Mouse (Mus musculus): ENCODE measurements around the gene Sh2b2. TPM values are rescaled to one million over a fixed set of nuclear protein-coding genes. Genes with fewer than 3 reads are reported as not detected.

Gene Sh2b2
- polyA plus RNA-seq, 1 experiment from 2014 or later, result 5.3 TPM

- H3K4me3 ChIP-seq (ENCODE audit: low read length), result peak within 1 kb of the TSS; percentile 97
- no peaks in the 10 kb centered on the region for H3K27me3 ChIP-seq (ENCODE audit: insufficient read depth, low read length)
- H3K9me3 ChIP-seq (ENCODE audit: low read length), result no peaks in the 10 kb centered on the region
- H3K4me2 ChIP-seq (replicated peaks; ENCODE audit: low read depth, low read length), result peak within 1 kb of the TSS; percentile 97
- H3K27ac ChIP-seq (ENCODE audit: low read length), result peak within 1 kb of the TSS; percentile 90
- H3K4me1 ChIP-seq (ENCODE audit: insufficient read depth, low read length), result peaks cover 10% of the 10 kb centered on the region
- H3K36me3 ChIP-seq (ENCODE audit: insufficient read depth, low read length), result peaks cover 28% of the 10 kb centered on the region
- H3K9ac ChIP-seq (replicated peaks; ENCODE audit: low read length), result peak within 1 kb of the TSS; percentile 78
- peak; percentile 89 for ATAC-seq (ENCODE audit: low FRiP score, low TSS enrichment)
- WGBS, result under 1% methylated on average over 62 of the region's 62 CpGs
Measured at GRCm38 (mm10) chr5:136198474-136199391, 47.6 kb downstream of the Sh2b2 start, which contains the start of gene Prkrip1. Prkrip1 (minus strand) TSS chr5:136198963.

GRCm38 (mm10) chr5:136191870-136192269, 54.5 kb downstream of the Sh2b2 start:
- H3K9me3 ChIP-seq (ENCODE audit: low read length), result no peaks in the 10 kb centered on the region
- no peak for ATAC-seq (ENCODE audit: low FRiP score, low TSS enrichment)
- H3K27me3 ChIP-seq (ENCODE audit: insufficient read depth, low read length), result no peaks in the 10 kb centered on the region
- WGBS, result 87% methylated on average over 7 of the region's 7 CpGs
- H3K4me1 ChIP-seq (ENCODE audit: insufficient read depth, low read length), result no peaks in the 10 kb centered on the region
- peaks cover 64% of the 10 kb centered on the region for H3K36me3 ChIP-seq (ENCODE audit: insufficient read depth, low read length)
- no peak overlapping the region for H3K27ac ChIP-seq (ENCODE audit: low read length)
- no peak overlapping the region for H3K4me2 ChIP-seq (replicated peaks; ENCODE audit: low read depth, low read length)
- H3K4me3 ChIP-seq (ENCODE audit: low read length), result no peak overlapping the region
- no peak overlapping the region for H3K9ac ChIP-seq (replicated peaks; ENCODE audit: low read length)

- Histone ChIP-seq H3K27me3 (ENCODE audit: insufficient read depth, low read length) (no peaks in the 10 kb centered on the region), H3K4me2 (replicated peaks; ENCODE audit: low read depth, low read length) (no peak overlapping the region), H3K9me3 (ENCODE audit: low read length) (no peaks in the 10 kb centered on the region), H3K27ac (ENCODE audit: low read length) (no peak overlapping the region), H3K36me3 (ENCODE audit: insufficient read depth, low read length) (peaks cover 56% of the 10 kb centered on the region), H3K4me1 (ENCODE audit: insufficient read depth, low read length) (no peaks in the 10 kb centered on the region), H3K9ac (replicated peaks; ENCODE audit: low read length) (no peak overlapping the region), H3K4me3 (ENCODE audit: low read length) (no peak overlapping the region)
- no peak for ATAC-seq (ENCODE audit: low FRiP score, low TSS enrichment)
- 42% methylated on average over 4 of the region's 4 CpGs for WGBS
Measured at GRCm38 (mm10) chr5:136186723-136187122, 59.6 kb downstream of the Sh2b2 start.

GRCm38 (mm10) chr5:136183766-136184165, 62.6 kb downstream of the Sh2b2 start:
- no peaks in the 10 kb centered on the region for H3K27me3 ChIP-seq (ENCODE audit: insufficient read depth, low read length)
- H3K4me2 ChIP-seq (replicated peaks; ENCODE audit: low read depth, low read length), result no peak overlapping the region
- ATAC-seq (ENCODE audit: low FRiP score, low TSS enrichment), result no peak
- H3K36me3 ChIP-seq (ENCODE audit: insufficient read depth, low read length), result peaks cover 65% of the 10 kb centered on the region
- 89% methylated on average over 7 of the region's 7 CpGs for WGBS
- no peaks in the 10 kb centered on the region for H3K9me3 ChIP-seq (ENCODE audit: low read length)
- no peaks in the 10 kb centered on the region for H3K4me1 ChIP-seq (ENCODE audit: insufficient read depth, low read length)
- H3K27ac ChIP-seq (ENCODE audit: low read length), result no peak overlapping the region
- H3K9ac ChIP-seq (replicated peaks; ENCODE audit: low read length), result no peak overlapping the region
- no peak overlapping the region for H3K4me3 ChIP-seq (ENCODE audit: low read length)

- no peaks in the 10 kb centered on the region for H3K4me1 ChIP-seq (ENCODE audit: insufficient read depth, low read length)
- no peak overlapping the region for H3K4me2 ChIP-seq (replicated peaks; ENCODE audit: low read depth, low read length)
- no peak overlapping the region for H3K27ac ChIP-seq (ENCODE audit: low read length)
- no peaks in the 10 kb centered on the region for H3K27me3 ChIP-seq (ENCODE audit: insufficient read depth, low read length)
- no peak overlapping the region for H3K4me3 ChIP-seq (ENCODE audit: low read length)
- no peaks in the 10 kb centered on the region for H3K9me3 ChIP-seq (ENCODE audit: low read length)
- WGBS, result 94% methylated on average over 4 of the region's 4 CpGs
- H3K36me3 ChIP-seq (ENCODE audit: insufficient read depth, low read length), result peaks cover 66% of the 10 kb centered on the region
- H3K9ac ChIP-seq (replicated peaks; ENCODE audit: low read length), result no peak overlapping the region
- ATAC-seq (ENCODE audit: low FRiP score, low TSS enrichment), result no peak
Measured at GRCm38 (mm10) chr5:136182830-136183229, 63.5 kb downstream of the Sh2b2 start.

GRCm38 (mm10) chr5:136182049-136182448, 64.3 kb downstream of the Sh2b2 start:
- Histone ChIP-seq H3K36me3 (ENCODE audit: insufficient read depth, low read length) (peaks cover 63% of the 10 kb centered on the region), H3K27ac (ENCODE audit: low read length) (no peak overlapping the region), H3K9me3 (ENCODE audit: low read length) (no peaks in the 10 kb centered on the region), H3K4me3 (ENCODE audit: low read length) (no peak overlapping the region), H3K9ac (replicated peaks; ENCODE audit: low read length) (no peak overlapping the region), H3K4me2 (replicated peaks; ENCODE audit: low read depth, low read length) (no peak overlapping the region), H3K27me3 (ENCODE audit: insufficient read depth, low read length) (no peaks in the 10 kb centered on the region), H3K4me1 (ENCODE audit: insufficient read depth, low read length) (no peaks in the 10 kb centered on the region)
- 89% methylated on average over 6 of the region's 6 CpGs for WGBS
- ATAC-seq (ENCODE audit: low FRiP score, low TSS enrichment), result no peak

- Histone ChIP-seq H3K4me2 (replicated peaks; ENCODE audit: low read depth, low read length) (no peak overlapping the region), H3K27me3 (ENCODE audit: insufficient read depth, low read length) (no peaks in the 10 kb centered on the region), H3K27ac (ENCODE audit: low read length) (no peak overlapping the region), H3K9me3 (ENCODE audit: low read length) (no peaks in the 10 kb centered on the region), H3K9ac (replicated peaks; ENCODE audit: low read length) (no peak overlapping the region), H3K4me3 (ENCODE audit: low read length) (no peak overlapping the region), H3K4me1 (ENCODE audit: insufficient read depth, low read length) (no peaks in the 10 kb centered on the region), H3K36me3 (ENCODE audit: insufficient read depth, low read length) (peaks cover 61% of the 10 kb centered on the region)
- ATAC-seq (ENCODE audit: low FRiP score, low TSS enrichment), result no peak
- 92% methylated on average over 6 of the region's 6 CpGs for WGBS
Measured at GRCm38 (mm10) chr5:136181197-136181596, 65.2 kb downstream of the Sh2b2 start.

- WGBS, result 55% methylated on average over 5 of the region's 5 CpGs
- Histone ChIP-seq H3K4me1 (ENCODE audit: insufficient read depth, low read length) (no peaks in the 10 kb centered on the region), H3K9ac (replicated peaks; ENCODE audit: low read length) (no peak overlapping the region), H3K4me3 (ENCODE audit: low read length) (no peak overlapping the region), H3K36me3 (ENCODE audit: insufficient read depth, low read length) (peaks cover 51% of the 10 kb centered on the region), H3K27ac (ENCODE audit: low read length) (no peak overlapping the region), H3K9me3 (ENCODE audit: low read length) (no peaks in the 10 kb centered on the region), H3K27me3 (ENCODE audit: insufficient read depth, low read length) (no peaks in the 10 kb centered on the region), H3K4me2 (replicated peaks; ENCODE audit: low read depth, low read length) (no peak overlapping the region)
- ATAC-seq (ENCODE audit: low FRiP score, low TSS enrichment), result no peak
Measured at GRCm38 (mm10) chr5:136179594-136179993, 66.8 kb downstream of the Sh2b2 start.

GRCm38 (mm10) chr5:136173606-136174463, 72.5 kb downstream of the Sh2b2 start:
- Histone ChIP-seq H3K36me3 (ENCODE audit: insufficient read depth, low read length) (peaks cover 9% of the 10 kb centered on the region), H3K4me1 (ENCODE audit: insufficient read depth, low read length) (peaks cover 14% of the 10 kb centered on the region), H3K9ac (replicated peaks; ENCODE audit: low read length) (no peak overlapping the region), H3K27me3 (ENCODE audit: insufficient read depth, low read length) (no peaks in the 10 kb centered on the region), H3K9me3 (ENCODE audit: low read length) (no peaks in the 10 kb centered on the region), H3K27ac (ENCODE audit: low read length) (no peak overlapping the region), H3K4me3 (ENCODE audit: low read length) (no peak overlapping the region), H3K4me2 (replicated peaks; ENCODE audit: low read depth, low read length) (no peak overlapping the region)
- 52% methylated on average over 9 of the region's 9 CpGs for WGBS
- ATAC-seq (ENCODE audit: low FRiP score, low TSS enrichment), result no peak
